ENCODE assay signal across 23 mouse cellular contexts in genomic region chr7:6797408-6797807, GRCm38 (mm10).
A peak's percentile ranks its signal among the peaks of the same experiment; 100 is the strongest.
DNase-seq lines count a peak whose midpoint lies in the region; ATAC-seq and TF ChIP-seq lines count a peak whose summit lies in the region.
"Had no signal": no experiment of that assay in that cellular context is flagged by ENCODE, and none has a peak within 500 bp of the region (broad histone marks: within the 10 kb centered on the region; RNA-seq: fewer than 3 reads in every experiment).

No protein-coding gene starts in this region.

- H3K27ac ChIP-seq in heart, embryonic 16.5 days (ENCODE audit: low read length): no peak overlapping the region
- H3K27ac ChIP-seq in lung, embryonic 14.5 days (ENCODE audit: low read depth): no peak overlapping the region; the same call in 1 of the 2 replicates
- H3K27ac ChIP-seq in intestine, embryonic 16.5 days (ENCODE audit: low read length): no peak overlapping the region; the same call in 1 of the 2 replicates
- peak overlapping the region; percentile 67; the same call in 1 of the 2 replicates for H3K27ac ChIP-seq in stomach, embryonic 15.5 days
- H3K27ac ChIP-seq: hindbrain, postnatal 0 days; liver, embryonic 12.5 days; neural tube, embryonic 15.5 days had no signal

- peaks cover 11% of the 10 kb centered on the region for H3K4me1 ChIP-seq in heart, embryonic 16.5 days (ENCODE audit: control insufficient read depth, insufficient read depth, low read length)
- peaks cover 25% of the 10 kb centered on the region for H3K4me1 ChIP-seq in lung, embryonic 14.5 days (ENCODE audit: insufficient read depth)
- H3K4me1 ChIP-seq in intestine, embryonic 16.5 days (ENCODE audit: control insufficient read depth, insufficient read depth, low read length): peaks cover 17% of the 10 kb centered on the region
- peaks cover 14% of the 10 kb centered on the region for H3K4me1 ChIP-seq in stomach, embryonic 15.5 days
- H3K4me1 ChIP-seq: liver, embryonic 12.5 days had no signal

- H3K27me3 ChIP-seq in heart, embryonic 16.5 days (ENCODE audit: control insufficient read depth, insufficient read depth, low read length): no peaks in the 10 kb centered on the region
- no peaks in the 10 kb centered on the region for H3K27me3 ChIP-seq in lung, embryonic 14.5 days (ENCODE audit: insufficient read depth, low read length)
- no peaks in the 10 kb centered on the region for H3K27me3 ChIP-seq in intestine, embryonic 16.5 days (replicated peaks; ENCODE audit: control insufficient read depth, insufficient read depth, low read length)
- no peaks in the 10 kb centered on the region for H3K27me3 ChIP-seq in stomach, embryonic 15.5 days (replicated peaks)
- H3K27me3 ChIP-seq: liver, embryonic 12.5 days; neural tube, embryonic 15.5 days had no signal

- no peak overlapping the region for H3K9ac ChIP-seq in heart, embryonic 16.5 days (ENCODE audit: low read length)
- no peak overlapping the region for H3K9ac ChIP-seq in lung, embryonic 14.5 days
- no peak overlapping the region for H3K9ac ChIP-seq in intestine, embryonic 16.5 days (ENCODE audit: low read depth, low read length)
- H3K9ac ChIP-seq in stomach, embryonic 15.5 days: no peak overlapping the region
- H3K9ac ChIP-seq: liver, embryonic 12.5 days; neural tube, embryonic 15.5 days had no signal

- peak; percentile 74; the same call in 1 of the 2 replicates for ATAC-seq in heart, embryonic 16.5 days (replicated peaks; ENCODE audit: extremely low read depth, insufficient read depth, low FRiP score)
- peak; percentile 32; the same call in 1 of the 2 replicates for ATAC-seq in lung, embryonic 14.5 days (ENCODE audit: insufficient read depth)
- peak; percentile 68 for ATAC-seq in intestine, embryonic 16.5 days
- peak; percentile 83 for ATAC-seq in stomach, embryonic 15.5 days (ENCODE audit: insufficient read depth, low FRiP score, low read depth)
- ATAC-seq: forebrain, embryonic 14.5 days; hindbrain, postnatal 0 days; liver, embryonic 12.5 days; midbrain, embryonic 16.5 days had no signal

- WGBS in heart, embryonic 16.5 days: 32% methylated on average over 2 of the region's 2 CpGs
- 29% methylated on average over 2 of the region's 2 CpGs for WGBS in lung, embryonic 14.5 days
- 47% methylated on average over 2 of the region's 2 CpGs for WGBS in intestine, embryonic 16.5 days
- 48% methylated on average over 2 of the region's 2 CpGs for WGBS in stomach, embryonic 15.5 days

- no peak for TF ChIP-seq CTCF in lung, embryonic 14.5 days (IDR thresholded peaks at IDR 0.05; ENCODE audit: low read depth)

- intact Hi-C loops in gastrocnemius, postnatal 36 days (cut with DNase I): no loop called here

- no peak overlapping the region for H3K4me3 ChIP-seq in heart, embryonic 16.5 days (ENCODE audit: low read length)
- H3K4me3 ChIP-seq in lung, embryonic 14.5 days (ENCODE audit: low read depth, low read length): no peak overlapping the region
- H3K4me3 ChIP-seq in intestine, embryonic 16.5 days (ENCODE audit: low read length): no peak overlapping the region
- H3K4me3 ChIP-seq in stomach, embryonic 15.5 days (replicated peaks): no peak overlapping the region
- H3K4me3 ChIP-seq: erythroblast, embryonic 14.5 days; liver, embryonic 12.5 days; neural tube, embryonic 15.5 days had no signal

- no peak for DNase-seq in heart, postnatal 4 days
- DNase-seq in lung, embryonic 14.5 days: no peak
- DNase-seq in lung, postnatal 14 days: no peak
- no peak for DNase-seq in gastrocnemius, postnatal 36 days
- no peak for DNase-seq in layer of hippocampus, postnatal 10 days (ENCODE audit: low spot score in 2 of 2)
- DNase-seq: cerebellum, adult 2 months; gastrocnemius, postnatal 14 days; heart, postnatal 10 days; kidney, adult 9 months; left cerebral cortex, postnatal 4 days; lung, adult 2 months; lung, postnatal 4 days; right cerebral cortex, adult 18-20 months; thymus, adult 2 months had no signal

- H3K4me2 ChIP-seq in heart, embryonic 16.5 days (ENCODE audit: low read depth, low read length): no peak overlapping the region
- no peak overlapping the region for H3K4me2 ChIP-seq in lung, embryonic 14.5 days
- no peak overlapping the region for H3K4me2 ChIP-seq in intestine, embryonic 16.5 days (ENCODE audit: low read depth, low read length)
- no peak overlapping the region for H3K4me2 ChIP-seq in stomach, embryonic 15.5 days
- H3K4me2 ChIP-seq: liver, embryonic 12.5 days; neural tube, embryonic 15.5 days had no signal

- H3K9me3 ChIP-seq in heart, embryonic 16.5 days (replicated peaks; ENCODE audit: control insufficient read depth, low read length): no peaks in the 10 kb centered on the region
- no peaks in the 10 kb centered on the region for H3K9me3 ChIP-seq in lung, embryonic 14.5 days (ENCODE audit: low read depth, low read length)
- no peaks in the 10 kb centered on the region for H3K9me3 ChIP-seq in intestine, embryonic 16.5 days (ENCODE audit: control insufficient read depth, low read length)
- H3K9me3 ChIP-seq in stomach, embryonic 15.5 days: no peaks in the 10 kb centered on the region
- H3K9me3 ChIP-seq: liver, embryonic 12.5 days; neural tube, embryonic 15.5 days had no signal

- no peaks in the 10 kb centered on the region for H3K36me3 ChIP-seq in heart, embryonic 16.5 days (ENCODE audit: control insufficient read depth, insufficient read depth)
- H3K36me3 ChIP-seq in lung, embryonic 14.5 days (ENCODE audit: insufficient read depth): no peaks in the 10 kb centered on the region
- no peaks in the 10 kb centered on the region for H3K36me3 ChIP-seq in intestine, embryonic 16.5 days (ENCODE audit: control insufficient read depth, insufficient read depth, low read length)
- H3K36me3 ChIP-seq in stomach, embryonic 15.5 days: no peaks in the 10 kb centered on the region
- H3K36me3 ChIP-seq: liver, embryonic 12.5 days; neural tube, embryonic 15.5 days had no signal

Comparison
In these comparisons a context has a peak if more than half of its experiments do, and no peak if none do; other contexts are left out.
1. ATAC-seq: peak in every context shown above with its lines; median percentile 83 in stomach, embryonic 15.5 days; 74 in heart, embryonic 16.5 days; 68 in intestine, embryonic 16.5 days; 32 in lung, embryonic 14.5 days.